Mouse (Mus musculus) erythroblast, embryonic 14.5 days (primary cell): ENCODE results near the gene Snrpn.

ENCODE experiments used
- GATA1 ChIP-seq: IDR thresholded peaks from 2 replicates; pipeline ENCODE4 v1.6.1; 2012; ENCODE audit warnings: low read length, inconsistent platforms, mixed read lengths
- TAL1 ChIP-seq: IDR thresholded peaks from 3 replicates; pipeline ENCODE4 v1.6.1; 2012; ENCODE audit warnings: low read length, inconsistent platforms, mixed read lengths

- TF ChIP-seq TAL1 (no peak), GATA1 (no peak)
Observed at GRCm38 (mm10) chr7:60003921-60004605, 136.0 kb downstream of the Snrpn start.
